Mouse (Mus musculus): Measurements from ENCODE around the gene Sypl2. TPM values are rescaled to one million over a fixed set of nuclear protein-coding genes. Genes with fewer than 3 reads are reported as not detected.

The Sypl2 gene
- total RNA-seq, 4 experiments from 2014 or later: 1.5 to 2.2 (median 1.8) TPM

GRCm38 (mm10) chr3:108180514-108180913, 45.9 kb downstream of the Sypl2 start:
- no peak for DNase-seq (ENCODE audit: low spot score in 2 of 2)

GRCm38 (mm10) chr3:108178756-108179715, 47.4 kb downstream of the Sypl2 start:
- DNase-seq (ENCODE audit: low spot score in 2 of 2): no peak

- peak in 1 of 2 experiments; percentile 73 for DNase-seq (ENCODE audit: low spot score in 2 of 2)
These were observed 51.5 kb downstream of the Sypl2 start for GRCm38 (mm10) chr3:108174672-108175531.

- DNase-seq (ENCODE audit: low spot score in 2 of 2): no peak
These were observed 57.2 kb downstream of the Sypl2 start for GRCm38 (mm10) chr3:108169199-108169598.

- DNase-seq (ENCODE audit: low spot score in 2 of 2): no peak
These were observed 58.9 kb downstream of the Sypl2 start for GRCm38 (mm10) chr3:108167499-108167898.

- no peak for DNase-seq (ENCODE audit: low spot score in 2 of 2)
These were observed 59.8 kb downstream of the Sypl2 start for GRCm38 (mm10) chr3:108166486-108167211.

- DNase-seq (ENCODE audit: low spot score in 2 of 2): no peak
These were observed 60.7 kb downstream of the Sypl2 start for GRCm38 (mm10) chr3:108165532-108166315.

GRCm38 (mm10) chr3:108164807-108165206, 61.6 kb downstream of the Sypl2 start:
- peak in 1 of 2 experiments; percentile 75 for DNase-seq (ENCODE audit: low spot score in 2 of 2)

- DNase-seq (ENCODE audit: low spot score in 2 of 2): no peak
These were observed 62.4 kb downstream of the Sypl2 start for GRCm38 (mm10) chr3:108164091-108164490.

Other genes with a start within 250 kb of the Sypl2 start
- gene Gstm2, start 240.2 kb downstream of the Sypl2 start, total RNA-seq (2022): 1 to 10 TPM; 3.6 to 6.5 (median 5.5) TPM
- gene Gstm1, start 208.7 kb downstream of the Sypl2 start, total RNA-seq (2022): 100 to 1,000 TPM; 275 to 318 (median 312) TPM
- gene Gstm4, start 181.8 kb downstream of the Sypl2 start, total RNA-seq (2022): 10 to 100 TPM in 3 of 4 experiments, 1 to 10 TPM in 1; 10.0 to 12.6 (median 11.2) TPM
- gene Ampd2, start 140.0 kb downstream of the Sypl2 start, total RNA-seq (2022): 10 to 100 TPM; 56.4 to 61.4 (median 58.1) TPM
- under 1 TPM in 2 of 4 experiments, not detected in 2; 0.21 to 0.46 TPM for gene Gnat2, start 133.9 kb downstream of the Sypl2 start, total RNA-seq (2022)
- gene Gnai3, start 80.5 kb downstream of the Sypl2 start, total RNA-seq (2022): 10 to 100 TPM; 25.0 to 28.1 (median 25.9) TPM
- 10 to 100 TPM; 15.0 to 20.1 (median 18.2) TPM for gene Gpr61, start 71.8 kb downstream of the Sypl2 start, total RNA-seq (2022)
- gene Amigo1, start 40.3 kb downstream of the Sypl2 start, total RNA-seq (2022): 10 to 100 TPM; 68.5 to 81.5 (median 72.9) TPM
- gene Cyb561d1, start 25.4 kb downstream of the Sypl2 start, total RNA-seq (2022): 10 to 100 TPM; 17.8 to 19.6 (median 18.2) TPM
- gene Atxn7l2, start 15.7 kb downstream of the Sypl2 start, total RNA-seq (2022): 10 to 100 TPM; 21.3 to 28.4 (median 25.4) TPM
- 10 to 100 TPM; 73.0 to 80.5 (median 79.0) TPM for gene Psma5, start 30.3 kb upstream of the Sypl2 start, total RNA-seq (2022)
- 100 to 1,000 TPM; 273 to 299 (median 284) TPM for gene Sort1, start 57.4 kb upstream of the Sypl2 start, total RNA-seq (2022)
- gene Mybphl, start 138.3 kb upstream of the Sypl2 start, total RNA-seq (2022): not detected
- 10 to 100 TPM; 11.1 to 13.8 (median 11.7) TPM for gene Psrc1, start 157.2 kb upstream of the Sypl2 start, total RNA-seq (2022)
- gene Celsr2, start 188.9 kb upstream of the Sypl2 start, total RNA-seq (2022): 100 to 1,000 TPM; 145 to 152 (median 149) TPM
- gene Sars, start 218.6 kb upstream of the Sypl2 start, total RNA-seq (2022): 100 to 1,000 TPM; 234 to 244 (median 236) TPM

Measured in left cerebral cortex, adult 8-10 months (tissue).